Mouse (Mus musculus) midbrain, embryonic 15.5 days (tissue): ENCODE measurements at regions not wholly inside any gene's neighbourhood (a gene's known extent, or its start where the extent isn't known, plus 50 kb on each side); places are given as distances from the start of the nearest gene placed in this dataset.
A peak's percentile ranks its signal among the peaks of the same experiment; 100 is the strongest.

ENCODE experiments used
- ATAC-seq: fragments of 200-750 bp; cut with Nextera tagmentation; replicated peaks from 2 replicates; pipeline ENCODE4 v1.8.0; 2017; ENCODE audit warnings: moderate TSS enrichment
- H3K27ac ChIP-seq: fragments of 300-500 bp; sonication (generic); 2 replicates; pipeline ENCODE4 v1.5.1; 2015; ENCODE audit warnings: mild to moderate bottlenecking, inconsistent platforms
- H3K27me3 ChIP-seq: fragments of 300-500 bp; sonication (generic); replicated peaks from 2 replicates; pipeline ENCODE4 v1.6.1; 2015; ENCODE audit warnings: inconsistent platforms
- H3K36me3 ChIP-seq: fragments of 300-500 bp; sonication (generic); replicated peaks from 2 replicates; pipeline ENCODE4 v1.6.1; 2015; ENCODE audit warnings: inconsistent platforms
- H3K4me1 ChIP-seq: fragments of 300-500 bp; sonication (generic); 2 replicates; pipeline ENCODE4 v1.6.1; 2015; ENCODE audit warnings: inconsistent platforms
- H3K4me2 ChIP-seq: fragments of 300-500 bp; sonication (generic); 2 replicates; pipeline ENCODE4 v1.6.1; 2015; ENCODE audit warnings: inconsistent platforms, mild to moderate bottlenecking, moderate library complexity
- H3K4me3 ChIP-seq: fragments of 300-500 bp; sonication (generic); 2 replicates; pipeline ENCODE4 v1.5.1; 2015; ENCODE audit warnings: mild to moderate bottlenecking, inconsistent platforms
- H3K9ac ChIP-seq: fragments of 300-500 bp; sonication (generic); 2 replicates; pipeline ENCODE4 v1.6.1; 2015; ENCODE audit warnings: mild to moderate bottlenecking, inconsistent platforms
- H3K9me3 ChIP-seq: fragments of 300-500 bp; sonication (generic); 2 replicates; pipeline ENCODE4 v1.6.1; 2016; ENCODE audit warnings: inconsistent platforms
- WGBS: fragments of 180-500 bp; shearing (Covaris S2); methylation state at CpG from one replicate; pipeline ENCODE4 v1.1.7; 2015; ENCODE audit warnings: mixed read lengths; 5-methylcytosine and 5-hydroxymethylcytosine counted together

DNA sequence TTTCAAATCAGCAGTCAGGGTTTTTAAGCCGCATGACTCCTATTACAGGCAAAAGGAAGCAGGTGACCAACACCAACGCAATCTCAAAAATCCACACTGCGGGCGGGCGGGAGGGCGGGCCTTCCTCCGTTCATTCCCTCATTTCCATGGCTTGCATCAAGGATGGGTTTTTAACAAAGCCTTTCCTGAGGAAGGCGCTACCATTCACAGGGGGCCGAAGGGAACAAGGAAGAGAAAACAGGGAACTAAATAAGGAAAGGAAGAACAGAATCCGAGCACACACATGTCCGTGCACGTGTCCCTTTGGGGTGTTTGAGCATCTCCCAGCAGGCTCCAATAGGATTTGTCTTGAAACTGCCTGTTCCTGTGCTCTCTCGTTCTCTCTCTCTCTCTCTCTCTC lies 421.0 kb upstream of the Jarid2 start:
- WGBS: 56% methylated on average over 13 of the region's 13 CpGs
- Histone ChIP-seq H3K9ac (no peak overlapping the region), H3K4me1 (no peaks in the 10 kb centered on the region), H3K27ac (no peak overlapping the region), H3K36me3 (no peaks in the 10 kb centered on the region), H3K4me2 (0 out of 2 replicates have a peak overlapping the region, but pooled peaks have one; percentile 3), H3K9me3 (no peaks in the 10 kb centered on the region), H3K4me3 (no peak overlapping the region), H3K27me3 (no peaks in the 10 kb centered on the region)
- ATAC-seq: no peak

DNA sequence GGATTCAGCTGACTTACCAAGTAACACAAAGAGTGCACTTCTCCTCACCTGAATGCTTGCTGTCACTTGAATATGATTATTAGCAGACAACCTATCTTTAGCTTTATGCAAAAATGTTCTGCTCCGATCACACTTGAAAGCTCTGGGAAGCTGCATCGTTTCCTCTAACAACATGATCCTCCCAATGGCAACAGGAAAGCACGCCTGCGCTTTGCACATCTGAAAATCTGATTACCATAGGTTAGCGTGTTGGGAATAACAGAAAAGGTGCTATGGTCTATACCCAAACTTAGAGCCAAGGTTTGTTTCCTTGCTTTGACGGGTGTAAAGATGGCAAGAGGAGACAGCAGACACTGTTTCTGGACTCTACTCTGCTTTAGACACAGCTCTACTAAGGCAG lies 417.0 kb upstream of the Jarid2 start:
- Histone ChIP-seq H3K36me3 (no peaks in the 10 kb centered on the region), H3K4me2 (no peak overlapping the region), H3K27ac (no peak overlapping the region), H3K4me3 (no peak overlapping the region), H3K9me3 (no peaks in the 10 kb centered on the region), H3K27me3 (no peaks in the 10 kb centered on the region), H3K4me1 (no peaks in the 10 kb centered on the region), H3K9ac (no peak overlapping the region)
- WGBS: 90% methylated on average over 6 of the region's 6 CpGs
- no peak for ATAC-seq

DNA sequence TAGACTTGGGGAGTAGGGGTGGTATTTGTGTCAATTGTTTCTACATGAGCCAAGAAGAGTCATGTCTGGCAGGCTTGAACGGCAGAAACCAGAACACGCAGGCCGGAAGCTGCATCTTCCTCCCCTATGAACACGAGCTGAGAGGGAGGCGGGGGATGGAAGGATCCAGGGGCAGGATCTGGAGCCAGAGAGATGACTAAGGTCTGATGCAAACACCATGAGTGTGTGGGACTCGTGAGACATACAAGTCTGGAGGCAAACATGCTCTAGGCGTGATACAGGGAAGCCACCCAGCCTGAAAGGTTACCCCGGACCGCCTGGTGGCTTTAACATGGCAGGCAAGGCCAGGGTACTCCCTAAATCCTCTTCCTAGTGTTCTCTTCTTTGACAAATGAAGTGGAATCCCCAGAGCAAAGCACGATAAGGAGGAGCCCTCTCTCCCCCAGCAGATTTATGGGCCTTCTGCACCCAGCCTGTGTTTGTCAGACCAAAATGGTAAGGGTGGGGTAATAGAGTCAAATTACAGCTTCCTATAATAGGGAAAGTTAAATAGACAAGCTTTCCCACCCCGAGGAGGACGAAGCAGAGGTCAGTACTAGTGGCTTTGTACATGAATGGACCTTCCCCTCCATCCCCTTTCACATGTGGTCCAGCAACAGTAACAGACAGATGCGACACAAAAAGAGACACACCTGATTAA lies 412.4 kb upstream of the Jarid2 start:
- ATAC-seq: no peak
- Histone ChIP-seq H3K36me3 (no peaks in the 10 kb centered on the region), H3K27me3 (no peaks in the 10 kb centered on the region), H3K9ac (no peak overlapping the region), H3K4me1 (no peaks in the 10 kb centered on the region), H3K27ac (no peak overlapping the region), H3K9me3 (no peaks in the 10 kb centered on the region), H3K4me3 (no peak overlapping the region), H3K4me2 (no peak overlapping the region)
- 56% methylated on average over 13 of the region's 13 CpGs for WGBS

DNA sequence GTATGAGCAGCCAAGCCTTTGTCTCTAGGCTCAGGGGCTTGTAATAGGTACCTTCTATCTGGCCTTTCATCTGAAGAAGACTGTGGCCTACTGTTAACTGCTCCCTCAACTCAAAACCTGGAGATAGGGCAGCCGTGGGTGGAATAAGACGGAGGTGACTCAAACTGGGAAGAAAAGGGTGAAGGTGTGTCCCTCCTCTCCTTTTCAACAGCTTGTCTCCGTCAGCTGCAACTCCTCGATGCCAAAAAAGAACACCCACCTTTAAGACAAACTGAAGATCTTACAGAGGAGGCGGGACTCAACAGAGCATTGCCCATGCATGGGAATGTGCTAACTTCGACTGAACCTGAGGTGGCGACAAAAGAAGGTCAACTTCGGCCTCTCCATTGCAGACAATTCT lies 411.7 kb upstream of the Jarid2 start:
- H3K4me2 ChIP-seq: no peak overlapping the region
- H3K27ac ChIP-seq: no peak overlapping the region
- no peaks in the 10 kb centered on the region for H3K36me3 ChIP-seq
- no peak overlapping the region for H3K4me3 ChIP-seq
- H3K27me3 ChIP-seq: no peaks in the 10 kb centered on the region
- H3K9ac ChIP-seq: no peak overlapping the region
- no peaks in the 10 kb centered on the region for H3K9me3 ChIP-seq
- ATAC-seq: no peak
- WGBS: 68% methylated on average over 8 of the region's 8 CpGs
- H3K4me1 ChIP-seq: no peaks in the 10 kb centered on the region

DNA sequence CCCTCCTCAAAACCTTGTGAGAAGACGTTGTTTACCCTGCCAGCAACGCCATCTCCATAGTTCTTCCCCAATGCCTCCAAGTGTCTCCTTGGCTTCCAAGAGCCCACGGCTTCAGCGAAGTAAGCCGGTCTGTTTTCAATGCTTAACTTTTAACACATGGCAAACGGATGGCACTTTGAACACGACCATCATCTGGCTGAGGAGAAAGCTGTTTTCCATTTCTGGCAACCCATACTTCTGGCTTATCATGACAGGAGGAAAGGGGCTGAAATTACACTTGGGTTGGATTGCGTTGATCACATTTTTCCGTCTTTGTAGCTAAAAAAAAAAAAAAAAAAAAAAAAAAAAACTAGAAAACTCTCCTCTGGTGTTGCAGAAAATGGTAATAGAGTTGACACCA lies 410.2 kb upstream of the Jarid2 start:
- no peak overlapping the region for H3K4me2 ChIP-seq
- WGBS: 94% methylated on average over 9 of the region's 9 CpGs
- no peak for ATAC-seq
- no peaks in the 10 kb centered on the region for H3K4me1 ChIP-seq
- H3K9me3 ChIP-seq: no peaks in the 10 kb centered on the region
- no peak overlapping the region for H3K9ac ChIP-seq
- H3K27me3 ChIP-seq: no peaks in the 10 kb centered on the region
- H3K27ac ChIP-seq: no peak overlapping the region
- H3K4me3 ChIP-seq: no peak overlapping the region
- no peaks in the 10 kb centered on the region for H3K36me3 ChIP-seq

DNA sequence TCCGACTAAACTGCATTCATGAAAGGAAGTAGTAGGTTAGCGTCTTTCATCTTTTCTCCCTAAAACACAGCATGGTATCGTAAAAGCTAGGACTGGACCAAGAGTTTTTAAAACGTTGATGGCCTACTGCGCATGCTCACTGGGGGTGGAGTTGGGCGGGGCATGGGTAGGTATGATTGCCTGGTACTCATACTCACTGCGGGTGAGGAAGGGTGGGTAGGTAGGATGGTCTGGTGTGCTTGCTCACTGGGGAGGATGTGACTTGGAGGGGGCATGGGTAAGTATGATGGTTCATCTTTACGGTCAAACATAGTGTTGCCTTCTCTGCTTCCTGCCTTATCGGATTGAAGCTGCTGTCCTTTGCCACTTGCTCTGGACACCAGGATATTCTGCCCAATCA lies 409.8 kb upstream of the Jarid2 start:
- no peak for ATAC-seq
- no peak overlapping the region for H3K4me3 ChIP-seq
- no peak overlapping the region for H3K4me2 ChIP-seq
- H3K27ac ChIP-seq: no peak overlapping the region
- WGBS: 94% methylated on average over 9 of the region's 9 CpGs
- no peaks in the 10 kb centered on the region for H3K4me1 ChIP-seq
- H3K27me3 ChIP-seq: no peaks in the 10 kb centered on the region
- no peaks in the 10 kb centered on the region for H3K9me3 ChIP-seq
- no peaks in the 10 kb centered on the region for H3K36me3 ChIP-seq
- no peak overlapping the region for H3K9ac ChIP-seq

DNA sequence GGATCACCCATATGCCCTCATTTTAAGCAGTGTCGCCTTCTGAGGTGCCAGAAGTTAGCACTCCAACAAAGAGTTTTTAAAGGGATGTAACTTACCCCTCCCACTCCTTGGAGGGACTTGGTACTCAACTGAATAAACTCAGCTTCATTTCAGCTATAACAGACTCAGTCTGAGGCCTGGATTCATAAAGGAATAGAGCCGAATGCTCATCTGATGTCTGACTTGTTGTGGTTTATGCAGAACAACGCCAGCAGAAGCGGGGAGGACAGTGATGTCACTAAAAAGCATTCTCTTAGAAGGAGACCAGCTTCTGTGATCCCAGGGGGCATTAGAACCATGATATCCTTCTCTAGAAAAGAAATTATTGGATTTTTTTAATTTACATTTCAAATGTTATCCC lies 409.0 kb upstream of the Jarid2 start:
- Histone ChIP-seq H3K4me2 (no peak overlapping the region), H3K9ac (no peak overlapping the region), H3K36me3 (no peaks in the 10 kb centered on the region), H3K4me3 (no peak overlapping the region), H3K27ac (no peak overlapping the region), H3K4me1 (no peaks in the 10 kb centered on the region), H3K9me3 (no peaks in the 10 kb centered on the region), H3K27me3 (no peaks in the 10 kb centered on the region)
- no peak for ATAC-seq
- WGBS: 88% methylated on average over 4 of the region's 4 CpGs

DNA sequence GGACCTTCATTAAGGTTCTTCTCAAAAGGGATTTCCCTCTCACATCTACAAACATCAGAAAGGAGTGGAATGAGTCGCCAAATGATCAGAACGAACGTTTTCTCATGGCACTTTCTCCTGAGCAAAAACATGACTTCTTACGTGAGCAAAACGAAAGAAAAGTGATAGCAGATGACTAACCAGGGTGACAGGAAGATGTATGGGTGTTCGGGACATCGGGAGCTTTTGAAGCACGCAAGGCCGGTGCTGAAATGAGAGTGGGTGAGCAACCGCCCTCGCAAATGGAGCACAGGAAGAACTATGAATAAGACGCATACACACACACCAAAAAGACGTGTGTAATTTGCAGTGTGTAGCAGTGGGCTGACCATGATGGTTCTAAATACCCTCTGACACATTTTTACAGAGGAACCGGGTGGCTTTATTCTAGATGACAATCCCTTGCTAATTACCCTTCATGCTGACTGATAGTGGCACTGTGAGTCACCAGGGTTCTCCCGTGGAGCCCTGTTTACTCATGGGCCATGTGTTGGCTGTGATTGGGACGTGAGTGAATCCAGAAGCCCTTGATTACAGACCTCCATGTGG lies 408.2 kb upstream of the Jarid2 start:
- Histone ChIP-seq H3K27me3 (no peaks in the 10 kb centered on the region), H3K27ac (no peak overlapping the region), H3K4me2 (no peak overlapping the region), H3K36me3 (no peaks in the 10 kb centered on the region), H3K9me3 (no peaks in the 10 kb centered on the region), H3K4me1 (no peaks in the 10 kb centered on the region), H3K4me3 (no peak overlapping the region), H3K9ac (no peak overlapping the region)
- no peak for ATAC-seq
- WGBS: 88% methylated on average over 16 of the region's 16 CpGs

DNA sequence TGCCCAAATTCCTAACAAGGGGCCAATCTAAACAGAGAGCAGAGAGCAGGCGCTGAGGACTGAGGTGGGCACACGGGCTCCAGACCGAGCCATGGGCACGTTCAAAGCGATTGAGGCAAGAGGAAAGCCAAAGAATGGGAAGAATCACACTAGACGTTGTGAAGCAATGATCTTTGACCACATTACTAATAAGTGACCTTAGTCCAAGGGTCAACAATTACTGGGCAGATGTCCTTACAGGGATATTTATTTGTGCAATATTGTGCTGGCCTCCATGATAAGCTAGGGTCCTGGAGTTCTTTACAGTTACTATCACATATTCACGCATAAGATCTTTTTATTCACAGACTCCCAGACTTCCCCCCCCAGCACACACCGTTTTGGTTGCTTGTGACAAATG lies 400.9 kb upstream of the Jarid2 start:
- Histone ChIP-seq H3K4me3 (no peak overlapping the region), H3K27ac (no peak overlapping the region), H3K36me3 (no peaks in the 10 kb centered on the region), H3K27me3 (no peaks in the 10 kb centered on the region), H3K9me3 (no peaks in the 10 kb centered on the region), H3K9ac (no peak overlapping the region), H3K4me1 (no peaks in the 10 kb centered on the region), H3K4me2 (no peak overlapping the region)
- no peak for ATAC-seq
- WGBS: 89% methylated on average over 8 of the region's 8 CpGs

DNA sequence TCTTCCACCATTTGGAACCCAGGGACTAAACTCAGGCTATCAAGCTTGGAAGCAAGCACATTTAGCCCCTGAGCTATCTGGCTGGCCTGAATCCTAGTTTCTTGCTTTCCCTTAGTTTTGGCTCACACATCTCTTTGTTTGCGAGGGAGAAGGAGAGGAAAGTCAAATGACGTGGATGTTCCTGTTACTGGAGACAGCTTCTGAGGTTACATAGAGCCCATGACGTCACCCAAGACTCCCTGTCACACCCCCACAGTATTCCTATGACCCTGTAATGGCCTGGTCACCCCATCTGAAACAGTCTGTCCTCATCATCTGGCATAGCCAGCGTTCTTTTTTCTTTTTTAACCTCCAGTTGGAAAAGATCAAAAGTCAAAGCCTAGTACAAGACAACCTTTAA lies 400.1 kb upstream of the Jarid2 start:
- Histone ChIP-seq H3K4me1 (no peaks in the 10 kb centered on the region), H3K9ac (no peak overlapping the region), H3K4me3 (no peak overlapping the region), H3K27ac (no peak overlapping the region), H3K27me3 (no peaks in the 10 kb centered on the region), H3K9me3 (no peaks in the 10 kb centered on the region), H3K36me3 (no peaks in the 10 kb centered on the region), H3K4me2 (no peak overlapping the region)
- 85% methylated on average over 4 of the region's 4 CpGs for WGBS
- ATAC-seq: no peak

DNA sequence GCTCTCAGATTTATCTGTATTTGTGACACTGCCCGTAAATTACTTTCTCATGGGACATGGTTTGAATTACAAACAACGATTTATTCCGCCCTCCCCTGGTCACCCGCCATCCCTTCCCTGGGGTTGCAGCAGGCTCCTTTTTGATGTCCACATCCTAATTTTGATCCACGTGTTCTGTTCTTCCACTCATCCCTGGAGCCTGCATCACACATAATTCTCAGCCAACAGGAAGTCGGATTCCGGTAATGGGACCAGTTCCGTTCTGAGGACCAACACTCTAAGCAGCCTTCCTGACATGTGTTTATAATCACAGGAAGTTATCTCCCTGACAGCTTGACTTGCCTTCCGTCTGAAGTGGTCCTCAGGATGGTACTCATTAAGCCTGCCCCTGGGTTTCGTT lies 399.6 kb upstream of the Jarid2 start:
- H3K9ac ChIP-seq: no peak overlapping the region
- 76% methylated on average over 10 of the region's 10 CpGs for WGBS
- ATAC-seq: no peak

DNA sequence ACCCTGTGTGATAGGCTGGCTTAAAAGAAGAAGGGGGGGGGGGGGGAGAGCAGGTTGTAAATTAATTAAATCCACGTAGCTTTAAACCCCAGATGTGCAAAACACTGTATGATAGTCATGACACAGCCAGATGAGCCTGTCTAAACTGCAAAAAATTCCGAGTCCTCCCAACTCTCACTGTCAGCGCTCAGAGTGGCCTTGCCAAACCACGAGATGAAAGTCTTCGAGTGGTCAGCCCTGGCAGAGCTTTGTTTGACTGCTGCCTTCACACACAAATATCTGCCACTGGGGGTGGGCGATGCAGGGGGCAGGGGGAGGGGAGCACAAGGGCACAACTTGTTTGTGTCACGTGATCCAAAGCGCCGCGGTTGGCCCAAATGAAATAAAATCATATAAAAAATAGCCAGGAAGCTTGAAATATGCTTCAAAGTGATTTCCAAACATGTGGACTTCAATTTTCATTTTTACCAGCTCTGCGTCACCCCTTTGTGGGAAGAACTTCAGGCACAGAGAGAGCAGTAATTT lies 396.5 kb upstream of the Jarid2 start:
- no peak overlapping the region for H3K4me2 ChIP-seq
- no peaks in the 10 kb centered on the region for H3K27me3 ChIP-seq
- WGBS: 69% methylated on average over 11 of the region's 11 CpGs
- ATAC-seq: no peak
- no peak overlapping the region for H3K4me3 ChIP-seq
- H3K9me3 ChIP-seq: no peaks in the 10 kb centered on the region
- no peaks in the 10 kb centered on the region for H3K36me3 ChIP-seq
- no peaks in the 10 kb centered on the region for H3K4me1 ChIP-seq
- H3K27ac ChIP-seq: no peak overlapping the region
- H3K9ac ChIP-seq: no peak overlapping the region

More for the DNA sequence above, 399.6 kb upstream of the Jarid2 start:
- no peaks in the 10 kb centered on the region for H3K9me3 ChIP-seq
- H3K27ac ChIP-seq: no peak overlapping the region
- no peaks in the 10 kb centered on the region for H3K27me3 ChIP-seq
- H3K4me3 ChIP-seq: no peak overlapping the region
- H3K36me3 ChIP-seq: no peaks in the 10 kb centered on the region
- no peak overlapping the region for H3K4me2 ChIP-seq
- no peaks in the 10 kb centered on the region for H3K4me1 ChIP-seq
